Comparison of ENCODE assay signal across 10 mouse cellular contexts in genomic region chr12:70657493-70657810, GRCm38 (mm10).
"Had no signal": no experiment of that assay in that cellular context is flagged by ENCODE, and none has a peak within 500 bp of the region (broad histone marks: within the 10 kb centered on the region; RNA-seq: fewer than 3 reads in every experiment).

No protein-coding gene starts in this region.

- H3K36me3 ChIP-seq: limb, embryonic 13.5 days; liver, embryonic 12.5 days; liver, embryonic 15.5 days; midbrain, embryonic 13.5 days had no signal

- DNase-seq: kidney, postnatal 14 days; kidney, postnatal 4 days; left cerebral cortex, postnatal 4 days; liver had no signal

- H3K27ac ChIP-seq: limb, embryonic 13.5 days; liver, embryonic 12.5 days; liver, embryonic 15.5 days; macrophage; midbrain, embryonic 13.5 days had no signal

- H3K9ac ChIP-seq: limb, embryonic 13.5 days; liver, embryonic 12.5 days; liver, embryonic 15.5 days; midbrain, embryonic 13.5 days had no signal

- H3K4me1 ChIP-seq: liver, embryonic 12.5 days; liver, embryonic 15.5 days; midbrain, embryonic 13.5 days had no signal

- H3K4me3 ChIP-seq: limb, embryonic 13.5 days; liver, embryonic 12.5 days; liver, embryonic 15.5 days; midbrain, embryonic 13.5 days had no signal

- ATAC-seq: liver, embryonic 12.5 days; midbrain, embryonic 13.5 days; midbrain, embryonic 16.5 days had no signal

- H3K9me3 ChIP-seq: limb, embryonic 13.5 days; liver, embryonic 12.5 days; liver, embryonic 15.5 days; midbrain, embryonic 13.5 days had no signal

- H3K4me2 ChIP-seq: limb, embryonic 13.5 days; liver, embryonic 12.5 days; liver, embryonic 15.5 days; midbrain, embryonic 13.5 days had no signal

- H3K27me3 ChIP-seq: limb, embryonic 13.5 days; liver, embryonic 12.5 days; liver, embryonic 15.5 days; midbrain, embryonic 13.5 days had no signal
